Mouse (Mus musculus) CH12.LX (cell line): Measurements from ENCODE around the gene Stat2.

Experiments used
- BHLHE40 ChIP-seq: IDR thresholded peaks from 2 replicates; pipeline ENCODE4 v1.6.1; 2011; ENCODE audit warnings: mild to moderate bottlenecking, low read depth, low read length, improper control_type of control experiment
- CHD1 ChIP-seq: IDR thresholded peaks from 2 replicates; pipeline ENCODE4 v1.6.1; 2012; ENCODE audit warnings: low read depth, low read length, improper control_type of control experiment, inconsistent platforms
- CTCF ChIP-seq, 2 experiments: IDR thresholded peaks in 1 of 2; conservative IDR thresholded peaks in 1 of 2; 2 replicates each; pipeline ENCODE4 v1.5.1; 2011 to 2012; ENCODE audit warnings: low read depth in 2 of 2, low read length in 2 of 2, improper control_type of control experiment in 1 of 2, inconsistent platforms in 1 of 2, mild to moderate bottlenecking in 1 of 2, moderate library complexity in 1 of 2
- EP300 ChIP-seq: IDR thresholded peaks from 2 replicates; pipeline ENCODE4 v1.6.1; 2011; ENCODE audit warnings: low read length, improper control_type of control experiment
- NRF1 ChIP-seq: IDR thresholded peaks from 2 replicates; pipeline ENCODE4 v1.6.1; 2014; ENCODE audit warnings: low read depth, mild to moderate bottlenecking, inconsistent platforms, low read length, improper control_type of control experiment, moderate library complexity
- POLR2A ChIP-seq: IDR thresholded peaks from 2 replicates; pipeline ENCODE4 v1.6.1; 2011; ENCODE audit warnings: low read depth, mild to moderate bottlenecking, improper control_type of control experiment, low read length
- SMC3 ChIP-seq: IDR thresholded peaks from 2 replicates; pipeline ENCODE4 v1.6.1; 2011; ENCODE audit warnings: low read depth, low read length, improper control_type of control experiment
- TCF12 ChIP-seq: IDR thresholded peaks from 2 replicates; pipeline ENCODE4 v1.6.1; 2014; ENCODE audit warnings: low read depth, mild to moderate bottlenecking, inconsistent platforms, low read length, improper control_type of control experiment
- USF1 ChIP-seq: IDR thresholded peaks from 2 replicates; pipeline ENCODE4 v1.6.1; 2014; ENCODE audit warnings: low read depth, mild to moderate bottlenecking, inconsistent platforms, low read length, improper control_type of control experiment

DNA sequence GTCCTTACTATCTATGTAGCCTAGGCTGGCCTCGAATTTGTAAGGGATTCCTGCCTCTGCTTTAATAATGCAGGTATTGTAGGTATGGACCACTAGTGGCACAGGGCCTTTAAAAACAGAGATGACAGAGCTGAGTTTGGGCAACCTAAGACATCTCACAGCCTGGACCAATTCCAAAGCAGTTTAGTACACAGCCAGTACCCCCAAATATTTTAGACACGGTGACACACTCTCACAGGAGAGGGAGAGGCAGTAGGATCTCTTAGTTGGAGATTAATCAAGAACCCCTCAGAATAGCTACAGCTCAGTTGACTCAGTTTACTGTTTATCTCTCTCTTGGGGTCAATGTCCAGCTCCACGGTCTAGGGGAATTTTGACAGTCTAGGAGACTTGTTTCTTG is 32.0 kb downstream of the Stat2 start:
- TF ChIP-seq CTCF (conservative IDR thresholded peaks at IDR 0.05 in 1 of 2, IDR thresholded peaks at IDR 0.05 in 1 of 2; ENCODE audit: low read depth in 2 of 2, low read length in 2 of 2): no peak
- TF ChIP-seq BHLHE40: no peak
- TF ChIP-seq CHD1: no peak
- no peak for TF ChIP-seq TCF12
- no peak for TF ChIP-seq USF1
- TF ChIP-seq POLR2A: no peak
- no peak for TF ChIP-seq SMC3
- TF ChIP-seq NRF1: no peak
- TF ChIP-seq EP300: no peak
